Mouse (Mus musculus) neural tube, embryonic 15.5 days (tissue): ENCODE results near the gene Tbc1d8. TPM values are rescaled to one million over a fixed set of nuclear protein-coding genes. Genes with fewer than 3 reads are reported as not detected.

Source experiments
- ATAC-seq: fragments of 200-750 bp; cut with Nextera tagmentation; 2 replicates; pipeline ENCODE4 v1.8.0; 2017; ENCODE audit warnings: mild to moderate bottlenecking, moderate TSS enrichment, moderate library complexity; ENCODE audit not compliant: low FRiP score
- H3K27ac ChIP-seq: fragments of 300-500 bp; sonication (generic); replicated peaks from 2 replicates; pipeline ENCODE4 v1.5.1; 2015; ENCODE audit warnings: mild to moderate bottlenecking, inconsistent platforms
- H3K27me3 ChIP-seq: fragments of 300-500 bp; sonication (generic); replicated peaks from 2 replicates; pipeline ENCODE4 v1.6.1; 2015; ENCODE audit warnings: inconsistent platforms
- H3K36me3 ChIP-seq: fragments of 300-500 bp; sonication (generic); 2 replicates; pipeline ENCODE4 v1.6.1; 2015; ENCODE audit warnings: inconsistent platforms
- H3K4me1 ChIP-seq: fragments of 300-500 bp; sonication (generic); 2 replicates; pipeline ENCODE4 v1.6.1; 2015; ENCODE audit warnings: inconsistent platforms
- H3K4me2 ChIP-seq: fragments of 300-500 bp; sonication (generic); 2 replicates; pipeline ENCODE4 v1.6.1; 2015; ENCODE audit warnings: inconsistent platforms, mild to moderate bottlenecking, moderate library complexity
- H3K4me3 ChIP-seq: fragments of 300-500 bp; sonication (generic); replicated peaks from 2 replicates; pipeline ENCODE4 v1.5.1; 2015; ENCODE audit warnings: mild to moderate bottlenecking, inconsistent platforms
- H3K9ac ChIP-seq: fragments of 300-500 bp; sonication (generic); replicated peaks from 2 replicates; pipeline ENCODE4 v1.6.1; 2015; ENCODE audit warnings: mild to moderate bottlenecking, inconsistent platforms
- H3K9me3 ChIP-seq: fragments of 300-500 bp; sonication (generic); replicated peaks from 2 replicates; pipeline ENCODE4 v1.6.1; 2016; ENCODE audit warnings: inconsistent platforms
- WGBS: fragments of 180-500 bp; shearing (Covaris S2); methylation state at CpG from one replicate; pipeline ENCODE4 v1.1.7; 2015; ENCODE audit warnings: mixed read lengths; 5-methylcytosine and 5-hydroxymethylcytosine counted together
- polyA plus RNA-seq: library from polyadenylated mRNA; unstranded; fragments of >200 nt; fragmentation: Nextera tagmentation; extraction: Ambion mirVana; gene quantifications from 2 replicates; pipeline ENCODE4 v1.2.1, GENCODE M21; 2015

Tbc1d8 gene
- polyA plus RNA-seq, 1 experiment from 2014 or later, result 12.7 TPM

GRCm38 (mm10) chr1:39389338-39389737 lies 89.2 kb downstream of the Tbc1d8 start:
- Histone ChIP-seq H3K27me3 (no peaks in the 10 kb centered on the region), H3K9ac (no peak overlapping the region), H3K4me2 (no peak overlapping the region), H3K27ac (no peak overlapping the region), H3K4me1 (no peaks in the 10 kb centered on the region), H3K4me3 (no peak overlapping the region), H3K36me3 (peaks cover 8% of the 10 kb centered on the region; the same call in 1 of the 2 replicates), H3K9me3 (no peaks in the 10 kb centered on the region)
- ATAC-seq, result no peak
- WGBS, result 90% methylated on average over 11 of the region's 11 CpGs

GRCm38 (mm10) chr1:39388163-39388562 lies 90.4 kb downstream of the Tbc1d8 start:
- H3K4me1 ChIP-seq, result no peaks in the 10 kb centered on the region
- no peak for ATAC-seq
- 91% methylated on average over 2 of the region's 2 CpGs for WGBS
- H3K4me2 ChIP-seq, result no peak overlapping the region
- no peaks in the 10 kb centered on the region for H3K27me3 ChIP-seq
- H3K9ac ChIP-seq, result no peak overlapping the region
- H3K27ac ChIP-seq, result no peak overlapping the region
- no peaks in the 10 kb centered on the region for H3K9me3 ChIP-seq
- H3K36me3 ChIP-seq, result peaks cover 8% of the 10 kb centered on the region; the same call in 1 of the 2 replicates
- no peak overlapping the region for H3K4me3 ChIP-seq

GRCm38 (mm10) chr1:39387497-39387896 lies 91.1 kb downstream of the Tbc1d8 start:
- H3K9me3 ChIP-seq, result no peaks in the 10 kb centered on the region
- H3K27ac ChIP-seq, result no peak overlapping the region
- H3K9ac ChIP-seq, result no peak overlapping the region
- no peak overlapping the region for H3K4me3 ChIP-seq
- peaks cover 8% of the 10 kb centered on the region; the same call in 1 of the 2 replicates for H3K36me3 ChIP-seq
- ATAC-seq, result no peak
- H3K4me2 ChIP-seq, result no peak overlapping the region
- WGBS, result 78% methylated on average over 4 of the region's 4 CpGs
- H3K27me3 ChIP-seq, result no peaks in the 10 kb centered on the region
- H3K4me1 ChIP-seq, result no peaks in the 10 kb centered on the region

GRCm38 (mm10) chr1:39386456-39386855 lies 92.1 kb downstream of the Tbc1d8 start:
- H3K4me1 ChIP-seq, result no peaks in the 10 kb centered on the region
- H3K4me2 ChIP-seq, result no peak overlapping the region
- WGBS, result 77% methylated on average over 3 of the region's 3 CpGs
- no peak overlapping the region for H3K9ac ChIP-seq
- no peaks in the 10 kb centered on the region for H3K9me3 ChIP-seq
- H3K27ac ChIP-seq, result no peak overlapping the region
- no peak for ATAC-seq
- no peaks in the 10 kb centered on the region for H3K27me3 ChIP-seq
- no peak overlapping the region for H3K4me3 ChIP-seq
- peaks cover 8% of the 10 kb centered on the region; the same call in 1 of the 2 replicates for H3K36me3 ChIP-seq

GRCm38 (mm10) chr1:39384914-39385313 lies 93.6 kb downstream of the Tbc1d8 start:
- Histone ChIP-seq H3K4me1 (no peaks in the 10 kb centered on the region), H3K4me2 (no peak overlapping the region), H3K9me3 (no peaks in the 10 kb centered on the region), H3K4me3 (no peak overlapping the region), H3K9ac (no peak overlapping the region), H3K27me3 (no peaks in the 10 kb centered on the region), H3K27ac (no peak overlapping the region), H3K36me3 (peaks cover 9% of the 10 kb centered on the region; the same call in 1 of the 2 replicates)
- 83% methylated on average over 9 of the region's 9 CpGs for WGBS
- no peak for ATAC-seq

- ATAC-seq, result no peak
- H3K9ac ChIP-seq, result no peak overlapping the region
- no peaks in the 10 kb centered on the region for H3K9me3 ChIP-seq
- H3K4me2 ChIP-seq, result no peak overlapping the region
- H3K27me3 ChIP-seq, result no peaks in the 10 kb centered on the region
- H3K4me3 ChIP-seq, result no peak overlapping the region
- H3K36me3 ChIP-seq, result peaks cover 9% of the 10 kb centered on the region; the same call in 1 of the 2 replicates
- WGBS, result 86% methylated on average over 9 of the region's 9 CpGs
- no peak overlapping the region for H3K27ac ChIP-seq
- H3K4me1 ChIP-seq, result no peaks in the 10 kb centered on the region
Observed at GRCm38 (mm10) chr1:39381017-39381416, 97.5 kb downstream of the Tbc1d8 start.

GRCm38 (mm10) chr1:39379021-39379420 lies 99.5 kb downstream of the Tbc1d8 start:
- H3K9ac ChIP-seq, result no peak overlapping the region
- H3K4me2 ChIP-seq, result no peak overlapping the region
- ATAC-seq, result no peak
- peaks cover 15% of the 10 kb centered on the region for H3K36me3 ChIP-seq
- H3K9me3 ChIP-seq, result no peaks in the 10 kb centered on the region
- no peak overlapping the region for H3K27ac ChIP-seq
- no peaks in the 10 kb centered on the region for H3K4me1 ChIP-seq
- H3K4me3 ChIP-seq, result no peak overlapping the region
- WGBS, result 74% methylated on average over 5 of the region's 5 CpGs
- no peaks in the 10 kb centered on the region for H3K27me3 ChIP-seq

GRCm38 (mm10) chr1:39378540-39378939 lies 100.0 kb downstream of the Tbc1d8 start:
- Histone ChIP-seq H3K36me3 (peaks cover 20% of the 10 kb centered on the region), H3K4me1 (no peaks in the 10 kb centered on the region), H3K4me3 (no peak overlapping the region), H3K27me3 (no peaks in the 10 kb centered on the region), H3K9ac (no peak overlapping the region), H3K27ac (no peak overlapping the region), H3K4me2 (no peak overlapping the region), H3K9me3 (no peaks in the 10 kb centered on the region)
- ATAC-seq, result no peak
- WGBS, result 54% methylated on average over 1 of the region's 1 CpGs

- Histone ChIP-seq H3K9me3 (no peaks in the 10 kb centered on the region), H3K4me1 (no peaks in the 10 kb centered on the region), H3K4me2 (no peak overlapping the region), H3K27me3 (no peaks in the 10 kb centered on the region), H3K36me3 (peaks cover 37% of the 10 kb centered on the region), H3K9ac (no peak overlapping the region), H3K27ac (no peak overlapping the region), H3K4me3 (no peak overlapping the region)
- WGBS, result 96% methylated on average over 9 of the region's 9 CpGs
- no peak for ATAC-seq
Observed at GRCm38 (mm10) chr1:39376726-39377240, 101.8 kb downstream of the Tbc1d8 start.

- no peak overlapping the region for H3K4me2 ChIP-seq
- H3K9ac ChIP-seq, result no peak overlapping the region
- H3K9me3 ChIP-seq, result no peaks in the 10 kb centered on the region
- H3K27ac ChIP-seq, result no peak overlapping the region
- no peak for ATAC-seq
- H3K4me3 ChIP-seq, result no peak overlapping the region
- H3K4me1 ChIP-seq, result no peaks in the 10 kb centered on the region
- WGBS, result 85% methylated on average over 7 of the region's 7 CpGs
- H3K27me3 ChIP-seq, result no peaks in the 10 kb centered on the region
- peaks cover 43% of the 10 kb centered on the region for H3K36me3 ChIP-seq
Observed at GRCm38 (mm10) chr1:39376121-39376520, 102.4 kb downstream of the Tbc1d8 start.

GRCm38 (mm10) chr1:39374231-39374809 lies 104.2 kb downstream of the Tbc1d8 start:
- ATAC-seq, result no peak
- WGBS, result 89% methylated on average over 5 of the region's 5 CpGs

GRCm38 (mm10) chr1:39373378-39373777 lies 105.2 kb downstream of the Tbc1d8 start:
- 68% methylated on average over 4 of the region's 4 CpGs for WGBS
- Histone ChIP-seq H3K4me1 (peaks cover 11% of the 10 kb centered on the region), H3K4me2 (no peak overlapping the region), H3K9ac (no peak overlapping the region), H3K36me3 (peaks cover 51% of the 10 kb centered on the region), H3K27ac (no peak overlapping the region), H3K9me3 (no peaks in the 10 kb centered on the region), H3K27me3 (no peaks in the 10 kb centered on the region), H3K4me3 (no peak overlapping the region)
- ATAC-seq, result no peak

More at GRCm38 (mm10) chr1:39374231-39374809, 104.2 kb downstream of the Tbc1d8 start:
- Histone ChIP-seq H3K27ac (no peak overlapping the region), H3K27me3 (no peaks in the 10 kb centered on the region), H3K4me2 (no peak overlapping the region), H3K4me1 (peaks cover 4% of the 10 kb centered on the region), H3K4me3 (no peak overlapping the region), H3K36me3 (peaks cover 51% of the 10 kb centered on the region), H3K9ac (no peak overlapping the region), H3K9me3 (no peaks in the 10 kb centered on the region)
